Mouse (Mus musculus) liver, adult 2 months (tissue): ENCODE results near the gene Slc22a16. TPM values are rescaled to one million over a fixed set of nuclear protein-coding genes. Genes with fewer than 3 reads are reported as not detected.

ENCODE experiments used
- DNase-seq: peaks from one replicate; pipeline ENCODE4 v3.0.0-alpha.2; 2011; ENCODE audit warnings: low read depth, low spot score; ENCODE audit errors: extremely low read depth
- H3K27ac ChIP-seq: fragments of 200-500 bp; replicated peaks from 2 replicates; pipeline ENCODE4 v1.5.1; 2012; ENCODE audit warnings: low read depth, mild to moderate bottlenecking, control low read depth, inconsistent platforms, low read length; ENCODE audit not compliant: insufficient read depth
- H3K27me3 ChIP-seq: fragments of 200-500 bp; 2 replicates; pipeline ENCODE4 v1.6.1; 2012; ENCODE audit warnings: mild to moderate bottlenecking, moderate library complexity, low read length, inconsistent platforms; ENCODE audit not compliant: control insufficient read depth, insufficient read depth
- H3K36me3 ChIP-seq: fragments of 200-500 bp; 2 replicates; pipeline ENCODE4 v1.6.1; 2012; ENCODE audit warnings: low read length, inconsistent platforms; ENCODE audit not compliant: control insufficient read depth, insufficient read depth
- H3K4me1 ChIP-seq: fragments of 200-500 bp; 2 replicates; pipeline ENCODE4 v1.6.1; 2011; ENCODE audit warnings: low read length; ENCODE audit not compliant: control insufficient read depth, insufficient read depth
- H3K4me3 ChIP-seq: fragments of 200-500 bp; 2 replicates; pipeline ENCODE4 v1.5.1; 2011; ENCODE audit warnings: low read depth, mild to moderate bottlenecking, control low read depth, low read length, moderate library complexity; ENCODE audit not compliant: insufficient read depth
- H3K79me2 ChIP-seq: fragments of 200-500 bp; 2 replicates; pipeline ENCODE4 v1.6.1; 2012; ENCODE audit warnings: inconsistent platforms, mild to moderate bottlenecking, low read length, moderate library complexity; ENCODE audit not compliant: control insufficient read depth, insufficient read depth
- H3K9ac ChIP-seq: fragments of 200-500 bp; 2 replicates; pipeline ENCODE4 v1.6.1; 2012; ENCODE audit warnings: low read depth, mild to moderate bottlenecking, control low read depth, inconsistent platforms, low read length
- CTCF ChIP-seq: fragments of 200-500 bp; IDR thresholded peaks from 2 replicates; pipeline ENCODE4 v1.5.1; 2011; ENCODE audit warnings: low read depth, low read length, control low read depth
- POLR2A ChIP-seq: fragments of 200-500 bp; IDR thresholded peaks from 2 replicates; pipeline ENCODE4 v1.6.1; 2011; ENCODE audit warnings: low read length, control low read depth; ENCODE audit not compliant: insufficient read depth; ENCODE audit errors: extremely low read depth
- WGBS: fragments of 180-500 bp; shearing (Covaris S2); methylation state at CpG from one replicate; pipeline ENCODE4 v1.1.7; 2018; 5-methylcytosine and 5-hydroxymethylcytosine counted together
- polyA plus RNA-seq: library from polyadenylated mRNA; depleted of rRNA; stranded (reverse); fragments of >200 nt; gene quantifications from 2 replicates; pipeline ENCODE4 v1.2.3, GENCODE M21; 2012; rRNA removed
- total RNA-seq: library from RNA; depleted of rRNA; stranded (reverse); fragments of >200 nt; gene quantifications from 2 replicates; pipeline ENCODE4 v1.2.3, GENCODE M21; 2014; rRNA removed

The Slc22a16 gene
- not detected in 2 replicates for total RNA-seq
- polyA plus RNA-seq = not detected in 2 replicates

DNA sequence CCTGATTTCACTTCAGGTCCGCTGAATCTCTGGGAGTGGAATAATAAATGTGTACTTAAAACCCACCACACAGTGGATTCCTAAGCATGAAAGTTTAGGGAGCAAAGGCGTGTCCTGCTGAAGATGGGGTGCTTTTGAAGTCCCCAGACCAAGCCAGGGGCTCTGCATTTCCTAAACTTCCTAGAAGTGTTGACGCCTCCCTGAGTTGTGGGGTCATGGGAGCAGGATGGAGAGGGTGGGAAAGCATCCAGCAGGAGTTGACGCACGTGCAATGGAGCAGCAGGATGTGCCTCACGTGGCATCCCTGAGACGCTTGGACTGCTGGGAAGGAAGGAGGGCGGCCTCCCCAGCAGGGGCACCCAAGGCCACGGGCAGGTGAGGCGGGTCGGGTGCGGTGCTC lies at the start of gene Slc22a16:
TSS of gene Slc22a16 (plus strand) at position 301 of the 400 bp plus-strand sequence.
- H3K4me1 ChIP-seq = no peaks in the 10 kb centered on the region
- DNase-seq = no peak
- H3K36me3 ChIP-seq = no peaks in the 10 kb centered on the region
- H3K79me2 ChIP-seq = no peaks in the 10 kb centered on the region
- WGBS = 92% methylated on average over 11 of the region's 12 CpGs
- no peaks in the 10 kb centered on the region for H3K27me3 ChIP-seq
- H3K4me3 ChIP-seq = no peak within 1 kb of the TSS
- H3K27ac ChIP-seq = no peak within 1 kb of the TSS
- TF ChIP-seq POLR2A (no peak), CTCF (no peak)
- H3K9ac ChIP-seq = no peak within 1 kb of the TSS

- TF ChIP-seq POLR2A = no peak
- no peak for TF ChIP-seq CTCF
- DNase-seq = no peak
- no peaks in the 10 kb centered on the region for H3K79me2 ChIP-seq
- 70% methylated on average over 12 of the region's 12 CpGs for WGBS
- no peaks in the 10 kb centered on the region for H3K36me3 ChIP-seq
- no peaks in the 10 kb centered on the region for H3K27me3 ChIP-seq
- H3K4me1 ChIP-seq = peaks cover 8% of the 10 kb centered on the region
- no peak overlapping the region for H3K27ac ChIP-seq
- H3K4me3 ChIP-seq = no peak overlapping the region
- H3K9ac ChIP-seq = no peak overlapping the region
These were observed 48.6 kb upstream of the Slc22a16 start for GRCm38 (mm10) chr10:40521579-40521978.

GRCm38 (mm10) chr10:40523312-40523975 lies 46.7 kb upstream of the Slc22a16 start:
- no peak overlapping the region for H3K27ac ChIP-seq

GRCm38 (mm10) chr10:40524032-40524806 lies 45.9 kb upstream of the Slc22a16 start:
- peaks cover 5% of the 10 kb centered on the region for H3K4me1 ChIP-seq
- no peak overlapping the region for H3K4me3 ChIP-seq
- H3K79me2 ChIP-seq = no peaks in the 10 kb centered on the region
- TF ChIP-seq POLR2A (no peak), CTCF (no peak)
- H3K27me3 ChIP-seq = no peaks in the 10 kb centered on the region
- no peaks in the 10 kb centered on the region for H3K36me3 ChIP-seq
- H3K27ac ChIP-seq = no peak overlapping the region; the same call in 1 of the 2 replicates
- WGBS = 36% methylated on average over 9 of the region's 9 CpGs
- H3K9ac ChIP-seq = no peak overlapping the region
- DNase-seq = peak; percentile 81

More at GRCm38 (mm10) chr10:40523312-40523975, 46.7 kb upstream of the Slc22a16 start:
- no peaks in the 10 kb centered on the region for H3K79me2 ChIP-seq
- no peak overlapping the region for H3K9ac ChIP-seq
- peaks cover 8% of the 10 kb centered on the region for H3K4me1 ChIP-seq
- no peak for DNase-seq
- H3K27me3 ChIP-seq = no peaks in the 10 kb centered on the region
- no peak overlapping the region for H3K4me3 ChIP-seq
- no peaks in the 10 kb centered on the region for H3K36me3 ChIP-seq
- TF ChIP-seq POLR2A = no peak
- TF ChIP-seq CTCF = no peak
- WGBS = 85% methylated on average over 7 of the region's 7 CpGs

- Histone ChIP-seq H3K27me3 (no peaks in the 10 kb centered on the region), H3K9ac (no peak overlapping the region), H3K36me3 (no peaks in the 10 kb centered on the region), H3K79me2 (no peaks in the 10 kb centered on the region), H3K4me3 (no peak overlapping the region), H3K4me1 (no peaks in the 10 kb centered on the region; the same call in none of the 2 replicates), H3K27ac (no peak overlapping the region)
- TF ChIP-seq POLR2A (no peak), CTCF (peak; percentile 59)
- WGBS = 27% methylated on average over 10 of the region's 10 CpGs
- DNase-seq = peak; percentile 62
These were observed 45.1 kb upstream of the Slc22a16 start for GRCm38 (mm10) chr10:40524991-40525390.

DNA sequence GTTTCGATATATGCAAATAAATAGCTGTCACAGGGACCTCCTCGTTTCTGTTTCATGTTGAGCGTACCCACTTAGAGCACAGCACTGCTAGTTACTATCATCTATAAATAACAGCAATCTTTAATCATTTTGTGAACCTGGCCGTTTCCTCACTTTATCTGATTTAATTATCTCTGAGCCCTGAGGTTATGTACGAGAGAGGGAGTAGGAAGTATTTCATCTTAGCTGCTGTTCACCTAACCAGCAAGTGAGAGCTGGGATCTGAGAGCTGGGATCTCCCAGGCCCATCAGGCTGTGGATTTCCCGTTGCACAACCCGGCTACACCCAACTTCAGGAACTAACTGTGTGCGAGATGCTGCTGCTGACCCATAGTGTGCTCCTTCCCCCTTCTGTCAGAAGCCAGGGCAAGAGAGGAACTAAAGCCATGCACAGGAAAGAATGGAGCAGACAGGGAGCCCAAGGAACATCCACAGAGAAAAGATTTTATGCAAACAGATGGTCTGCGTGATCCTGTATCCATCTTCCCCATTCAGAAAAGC lies 44.5 kb upstream of the Slc22a16 start:
- WGBS = 63% methylated on average over 9 of the region's 9 CpGs
- H3K4me1 ChIP-seq = no peaks in the 10 kb centered on the region; the same call in none of the 2 replicates
- DNase-seq = no peak
- no peak overlapping the region for H3K4me3 ChIP-seq
- no peak for TF ChIP-seq POLR2A
- no peak for TF ChIP-seq CTCF
- no peak overlapping the region for H3K9ac ChIP-seq
- H3K36me3 ChIP-seq = no peaks in the 10 kb centered on the region
- no peak overlapping the region for H3K27ac ChIP-seq
- no peaks in the 10 kb centered on the region for H3K27me3 ChIP-seq
- no peaks in the 10 kb centered on the region for H3K79me2 ChIP-seq
